Mouse (Mus musculus): Measurements from ENCODE around the gene C1qtnf5. TPM values are rescaled to one million over a fixed set of nuclear protein-coding genes. Genes with fewer than 3 reads are reported as not detected.

C1qtnf5 gene
- polyA plus RNA-seq, 1 experiment from 2014 or later = 0.31 TPM

DNA sequence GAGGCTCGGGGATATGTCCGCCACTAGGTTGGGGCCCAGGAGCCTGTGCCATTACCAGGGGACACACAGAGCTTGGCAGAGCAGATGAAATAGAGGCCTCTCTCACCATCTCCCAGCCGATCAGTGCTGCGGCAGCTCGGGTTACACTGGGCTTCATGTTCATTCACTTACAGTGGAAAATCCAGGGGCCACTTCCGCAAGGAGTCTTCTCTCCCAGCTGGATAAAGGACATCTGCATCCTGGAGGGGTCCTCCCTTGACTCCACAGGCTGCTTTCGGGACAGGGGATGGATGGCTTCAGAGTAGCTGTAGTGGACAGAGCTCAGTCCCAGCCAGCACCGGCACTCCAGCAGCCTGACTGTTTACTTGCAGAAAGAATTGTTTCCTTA lies 36.2 kb upstream of the C1qtnf5 start:
- Histone ChIP-seq H3K36me3 (ENCODE audit: control insufficient read depth, insufficient read depth, low read length) (no peaks in the 10 kb centered on the region), H3K9me3 (ENCODE audit: control insufficient read depth, low read length) (no peaks in the 10 kb centered on the region), H3K27me3 (ENCODE audit: control insufficient read depth, insufficient read depth, low read length) (no peaks in the 10 kb centered on the region), H3K4me3 (ENCODE audit: low read depth, low read length) (no peak overlapping the region), H3K9ac (ENCODE audit: low read length) (no peak overlapping the region), H3K27ac (ENCODE audit: low read depth, low read length) (no peak overlapping the region), H3K4me2 (ENCODE audit: low read depth) (no peak overlapping the region), H3K4me1 (ENCODE audit: control insufficient read depth, insufficient read depth, low read length) (peaks cover 30% of the 10 kb centered on the region)
- DNase-seq (ENCODE audit: low spot score) (no peak), ATAC-seq (ENCODE audit: insufficient read depth, low FRiP score, low TSS enrichment) (no peak)
- WGBS = 31% methylated on average over 8 of the region's 8 CpGs

DNA sequence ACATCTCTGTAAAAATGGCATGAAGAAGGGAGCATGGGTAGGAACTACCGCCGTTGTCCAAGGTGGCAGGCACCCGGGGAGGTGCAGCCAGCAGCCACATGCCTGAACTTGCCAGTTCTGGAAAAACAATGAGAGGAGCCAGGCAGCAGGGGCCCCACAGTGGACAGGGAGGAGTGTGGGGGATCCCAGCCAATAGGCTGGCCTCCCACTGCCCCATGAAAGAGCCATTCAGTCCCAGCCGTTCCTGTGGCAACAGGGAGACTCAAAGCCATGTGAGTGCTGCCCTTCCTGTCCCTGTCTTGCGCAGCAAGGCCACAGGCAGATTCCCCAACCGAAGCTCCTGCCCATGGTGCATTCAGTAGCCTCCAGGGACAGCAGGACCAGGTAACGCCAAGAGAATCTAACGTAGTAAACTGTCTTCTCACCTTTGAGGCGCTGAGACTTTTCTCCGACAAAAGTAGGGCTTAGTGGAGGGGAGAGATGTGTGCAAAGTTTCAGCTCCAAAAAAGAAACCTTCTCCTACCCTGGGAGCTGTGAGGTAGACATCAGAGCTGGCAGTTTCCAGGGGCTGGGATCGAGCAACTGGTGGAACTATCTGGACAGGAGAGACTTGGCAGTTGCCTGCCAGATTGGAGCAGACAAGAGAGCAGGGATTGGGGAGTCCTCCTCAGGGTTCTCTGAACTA lies 35.0 kb upstream of the C1qtnf5 start:
- Histone ChIP-seq H3K4me3 (ENCODE audit: low read depth, low read length) (no peak overlapping the region), H3K9me3 (ENCODE audit: control insufficient read depth, low read length) (no peaks in the 10 kb centered on the region), H3K4me2 (ENCODE audit: low read depth) (peak overlapping the region; percentile 34), H3K36me3 (ENCODE audit: control insufficient read depth, insufficient read depth, low read length) (no peaks in the 10 kb centered on the region), H3K9ac (ENCODE audit: low read length) (no peak overlapping the region; the same call in 1 of the 2 replicates), H3K27me3 (ENCODE audit: control insufficient read depth, insufficient read depth, low read length) (no peaks in the 10 kb centered on the region), H3K27ac (ENCODE audit: low read depth, low read length) (peak overlapping the region; percentile 75), H3K4me1 (ENCODE audit: control insufficient read depth, insufficient read depth, low read length) (peaks cover 28% of the 10 kb centered on the region)
- 20% methylated on average over 11 of the region's 11 CpGs for WGBS
- DNase-seq (ENCODE audit: low spot score) = peak; percentile 75
- peak; percentile 53; the same call in 1 of the 2 replicates for ATAC-seq (ENCODE audit: insufficient read depth, low FRiP score, low TSS enrichment)

GRCm38 (mm10) chr9:44072599-44072915 lies 34.5 kb upstream of the C1qtnf5 start:
- peak; percentile 65 for ATAC-seq (ENCODE audit: insufficient read depth, low FRiP score, low TSS enrichment)
- H3K27ac ChIP-seq (ENCODE audit: low read depth, low read length) = peak overlapping the region; percentile 75
- H3K9me3 ChIP-seq (ENCODE audit: control insufficient read depth, low read length) = no peaks in the 10 kb centered on the region
- H3K4me3 ChIP-seq (ENCODE audit: low read depth, low read length) = no peak overlapping the region
- H3K36me3 ChIP-seq (ENCODE audit: control insufficient read depth, insufficient read depth, low read length) = no peaks in the 10 kb centered on the region
- no peak overlapping the region for H3K9ac ChIP-seq (ENCODE audit: low read length)
- no peaks in the 10 kb centered on the region for H3K27me3 ChIP-seq (ENCODE audit: control insufficient read depth, insufficient read depth, low read length)
- peak; percentile 62 for DNase-seq (ENCODE audit: low spot score)
- 10% methylated on average over 4 of the region's 4 CpGs for WGBS
- peak overlapping the region; percentile 34 for H3K4me2 ChIP-seq (ENCODE audit: low read depth)
- peaks cover 25% of the 10 kb centered on the region for H3K4me1 ChIP-seq (ENCODE audit: control insufficient read depth, insufficient read depth, low read length)

DNA sequence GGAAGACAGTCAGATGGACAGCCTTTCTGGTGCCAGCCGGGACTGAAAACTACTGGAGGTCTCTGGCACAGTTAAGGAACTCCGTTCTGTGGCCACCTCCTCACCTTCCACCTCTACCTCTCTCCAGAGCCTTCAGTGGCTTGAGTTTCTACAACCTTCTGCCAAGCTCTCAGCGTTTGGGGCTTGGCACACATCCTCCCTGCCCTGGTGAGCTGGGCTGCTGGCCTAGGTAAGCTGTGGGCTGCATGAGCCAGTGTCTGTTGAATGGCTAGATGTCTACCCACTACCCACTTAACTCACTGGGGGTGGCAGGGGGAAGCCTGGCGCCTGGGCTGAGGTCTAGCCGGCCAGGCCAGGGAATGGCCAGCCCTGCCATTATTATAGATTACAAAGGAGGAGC lies 33.9 kb upstream of the C1qtnf5 start:
- H3K9ac ChIP-seq (ENCODE audit: low read length) = no peak overlapping the region; the same call in 1 of the 2 replicates
- DNase-seq (ENCODE audit: low spot score) (no peak), ATAC-seq (ENCODE audit: insufficient read depth, low FRiP score, low TSS enrichment) (no peak)
- peak overlapping the region; percentile 34 for H3K4me2 ChIP-seq (ENCODE audit: low read depth)
- WGBS = 55% methylated on average over 5 of the region's 5 CpGs
- no peaks in the 10 kb centered on the region for H3K36me3 ChIP-seq (ENCODE audit: control insufficient read depth, insufficient read depth, low read length)
- H3K4me3 ChIP-seq (ENCODE audit: low read depth, low read length) = no peak overlapping the region
- H3K27ac ChIP-seq (ENCODE audit: low read depth, low read length) = peak overlapping the region; percentile 21
- no peaks in the 10 kb centered on the region for H3K9me3 ChIP-seq (ENCODE audit: control insufficient read depth, low read length)
- peaks cover 25% of the 10 kb centered on the region for H3K4me1 ChIP-seq (ENCODE audit: control insufficient read depth, insufficient read depth, low read length)
- H3K27me3 ChIP-seq (ENCODE audit: control insufficient read depth, insufficient read depth, low read length) = no peaks in the 10 kb centered on the region

DNA sequence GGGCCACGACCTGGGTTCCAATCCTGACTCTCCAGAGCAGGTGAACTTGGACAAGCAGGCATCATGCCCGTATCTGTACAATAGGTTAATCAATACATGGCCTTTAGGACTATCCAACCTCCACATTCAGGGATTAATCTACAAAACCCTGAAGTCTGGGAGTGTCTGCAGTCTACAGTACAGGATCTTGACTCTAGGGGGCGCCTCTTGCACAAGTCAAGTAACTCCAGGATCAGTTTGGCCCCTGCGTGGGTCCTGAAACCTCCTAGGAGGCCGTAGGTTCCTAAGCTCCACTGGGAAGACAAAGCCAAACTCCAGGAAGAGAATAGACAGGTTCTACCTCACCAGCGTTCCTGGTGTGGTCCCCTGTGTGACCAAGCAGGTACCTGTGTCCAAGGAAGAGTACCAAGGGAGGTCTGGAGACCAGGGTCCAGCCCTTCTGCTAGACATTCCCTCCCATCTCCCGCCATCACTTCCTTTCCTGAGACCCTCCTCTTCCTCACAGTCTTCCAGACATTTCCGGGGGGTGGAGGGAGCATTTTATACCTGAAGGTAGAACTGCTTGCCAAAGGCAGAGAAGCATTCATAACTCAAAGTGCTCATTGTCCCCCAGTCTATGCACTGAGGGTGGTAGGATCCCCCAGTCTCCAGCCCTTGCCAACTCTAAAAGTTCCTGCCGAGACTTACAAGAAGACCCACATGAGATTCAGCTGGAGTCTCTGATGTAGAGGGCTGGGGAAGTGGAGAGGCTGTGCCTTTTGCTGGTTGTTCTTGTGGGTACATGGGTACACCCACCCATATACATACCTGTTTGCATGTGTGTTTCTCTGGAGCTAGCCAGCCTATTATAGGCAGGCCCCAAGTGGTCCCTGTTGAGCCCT lies 32.4 kb upstream of the C1qtnf5 start:
- H3K4me1 ChIP-seq (ENCODE audit: control insufficient read depth, insufficient read depth, low read length) = peaks cover 25% of the 10 kb centered on the region
- no peak for DNase-seq (ENCODE audit: low spot score)
- H3K27me3 ChIP-seq (ENCODE audit: control insufficient read depth, insufficient read depth, low read length) = no peaks in the 10 kb centered on the region

DNA sequence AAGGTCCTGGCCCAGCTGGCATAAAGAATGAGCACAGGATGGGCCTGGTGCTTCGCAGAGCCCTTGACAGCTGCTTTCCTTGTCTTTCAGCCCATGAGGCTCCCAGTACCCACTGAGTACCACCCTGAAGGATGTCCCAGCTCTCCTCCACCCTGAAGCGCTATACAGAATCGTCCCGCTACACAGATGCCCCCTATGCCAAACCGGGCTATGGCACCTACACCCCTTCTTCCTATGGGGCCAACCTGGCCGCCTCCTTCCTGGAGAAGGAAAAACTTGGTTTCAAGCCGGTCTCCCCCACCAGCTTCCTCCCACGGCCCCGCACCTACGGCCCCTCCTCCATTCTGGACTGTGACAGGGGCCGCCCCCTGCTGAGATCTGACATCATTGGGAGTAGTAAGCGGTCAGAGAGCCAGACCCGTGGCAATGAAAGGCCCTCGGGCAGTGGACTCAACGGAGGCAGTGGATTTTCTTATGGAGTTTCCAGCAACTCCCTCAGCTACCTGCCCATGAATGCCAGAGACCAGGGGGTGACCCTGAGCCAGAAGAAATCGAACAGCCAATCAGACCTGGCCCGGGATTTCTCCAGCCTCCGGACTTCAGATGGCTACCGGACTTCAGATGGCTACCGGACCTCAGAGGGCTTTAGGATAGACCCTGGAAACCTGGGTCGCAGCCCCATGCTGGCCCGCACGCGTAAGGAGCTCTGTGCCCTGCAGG lies 31.6 kb upstream of the C1qtnf5 start:
- H3K4me2 ChIP-seq (ENCODE audit: low read depth) = no peak overlapping the region
- H3K27ac ChIP-seq (ENCODE audit: low read depth, low read length) = no peak overlapping the region
- no peaks in the 10 kb centered on the region for H3K27me3 ChIP-seq (ENCODE audit: control insufficient read depth, insufficient read depth, low read length)
- H3K4me3 ChIP-seq (ENCODE audit: low read depth, low read length) = no peak overlapping the region
- 68% methylated on average over 24 of the region's 24 CpGs for WGBS
- peaks cover 24% of the 10 kb centered on the region for H3K4me1 ChIP-seq (ENCODE audit: control insufficient read depth, insufficient read depth, low read length)
- H3K9ac ChIP-seq (ENCODE audit: low read length) = no peak overlapping the region
- no peak for ATAC-seq (ENCODE audit: insufficient read depth, low FRiP score, low TSS enrichment)
- no peak for DNase-seq (ENCODE audit: low spot score)
- H3K36me3 ChIP-seq (ENCODE audit: control insufficient read depth, insufficient read depth, low read length) = no peaks in the 10 kb centered on the region
- no peaks in the 10 kb centered on the region for H3K9me3 ChIP-seq (ENCODE audit: control insufficient read depth, low read length)

More for the DNA sequence above, 32.4 kb upstream of the C1qtnf5 start:
- Histone ChIP-seq H3K9ac (ENCODE audit: low read length) (no peak overlapping the region), H3K4me2 (ENCODE audit: low read depth) (no peak overlapping the region), H3K4me3 (ENCODE audit: low read depth, low read length) (no peak overlapping the region), H3K36me3 (ENCODE audit: control insufficient read depth, insufficient read depth, low read length) (no peaks in the 10 kb centered on the region), H3K9me3 (ENCODE audit: control insufficient read depth, low read length) (no peaks in the 10 kb centered on the region), H3K27ac (ENCODE audit: low read depth, low read length) (no peak overlapping the region)
- 60% methylated on average over 9 of the region's 9 CpGs for WGBS
- ATAC-seq (ENCODE audit: insufficient read depth, low FRiP score, low TSS enrichment) = no peak

DNA sequence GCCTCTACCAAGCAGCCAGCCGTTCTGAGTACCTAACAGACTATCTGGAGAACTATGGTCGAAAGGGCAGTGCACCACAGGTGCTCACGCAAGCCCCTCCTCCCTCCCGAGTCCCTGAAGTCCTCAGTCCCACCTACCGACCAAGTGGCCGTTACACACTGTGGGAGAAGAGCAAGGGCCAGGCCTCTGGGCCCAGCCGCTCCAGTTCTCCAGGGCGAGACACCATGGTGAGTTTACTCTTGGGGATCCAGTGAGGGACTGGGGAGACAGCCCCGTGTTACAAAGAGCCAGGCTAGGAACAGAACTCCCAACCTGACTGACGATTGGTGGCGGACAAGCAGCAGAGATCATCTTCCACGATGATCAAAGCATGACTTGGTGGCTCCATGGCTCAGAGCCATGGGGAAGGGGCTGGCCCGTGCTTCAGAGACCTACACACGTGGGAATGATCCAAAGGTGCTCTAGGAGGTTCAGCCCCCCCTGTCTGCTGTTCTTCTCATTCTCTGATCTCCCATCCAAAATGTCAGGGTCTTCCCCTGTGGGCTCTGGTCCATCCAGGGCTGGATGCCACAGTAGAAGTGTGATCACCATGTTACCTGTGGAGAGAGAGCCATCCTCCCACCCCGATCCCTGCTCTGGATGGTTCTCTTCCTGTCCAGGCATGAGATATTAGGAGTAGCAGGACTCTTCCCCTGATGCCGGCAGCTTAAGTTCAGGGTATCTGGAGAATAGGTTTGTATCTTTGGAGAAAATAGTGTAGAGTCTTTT lies 30.9 kb upstream of the C1qtnf5 start:
- Histone ChIP-seq H3K27ac (ENCODE audit: low read depth, low read length) (no peak overlapping the region), H3K4me2 (ENCODE audit: low read depth) (no peak overlapping the region), H3K4me1 (ENCODE audit: control insufficient read depth, insufficient read depth, low read length) (peaks cover 17% of the 10 kb centered on the region), H3K36me3 (ENCODE audit: control insufficient read depth, insufficient read depth, low read length) (no peaks in the 10 kb centered on the region), H3K4me3 (ENCODE audit: low read depth, low read length) (no peak overlapping the region), H3K27me3 (ENCODE audit: control insufficient read depth, insufficient read depth, low read length) (no peaks in the 10 kb centered on the region), H3K9me3 (ENCODE audit: control insufficient read depth, low read length) (no peaks in the 10 kb centered on the region), H3K9ac (ENCODE audit: low read length) (no peak overlapping the region)
- 67% methylated on average over 16 of the region's 16 CpGs for WGBS
- ATAC-seq (ENCODE audit: insufficient read depth, low FRiP score, low TSS enrichment) = no peak
- DNase-seq (ENCODE audit: low spot score) = no peak

- no peak for ATAC-seq (ENCODE audit: insufficient read depth, low FRiP score, low TSS enrichment)
- 16% methylated on average over 5 of the region's 5 CpGs for WGBS
- Histone ChIP-seq H3K4me2 (ENCODE audit: low read depth) (no peak overlapping the region), H3K4me3 (ENCODE audit: low read depth, low read length) (no peak overlapping the region), H3K9me3 (ENCODE audit: control insufficient read depth, low read length) (no peaks in the 10 kb centered on the region), H3K27ac (ENCODE audit: low read depth, low read length) (no peak overlapping the region), H3K9ac (ENCODE audit: low read length) (no peak overlapping the region), H3K4me1 (ENCODE audit: control insufficient read depth, insufficient read depth, low read length) (peaks cover 13% of the 10 kb centered on the region), H3K36me3 (ENCODE audit: control insufficient read depth, insufficient read depth, low read length) (no peaks in the 10 kb centered on the region), H3K27me3 (ENCODE audit: control insufficient read depth, insufficient read depth, low read length) (no peaks in the 10 kb centered on the region)
- DNase-seq (ENCODE audit: low spot score) = peak; percentile 74
Observed at GRCm38 (mm10) chr9:44076764-44077120, 30.3 kb upstream of the C1qtnf5 start.

Measured in neural tube, embryonic 11.5 days (tissue).